Mouse (Mus musculus): Measurements from ENCODE around the gene Gm10770. TPM values are rescaled to one million over a fixed set of nuclear protein-coding genes. Genes with fewer than 3 reads are reported as not detected.

Gm10770 gene
- not detected for polyA plus RNA-seq (2017; shearing (Covaris generic))

DNA sequence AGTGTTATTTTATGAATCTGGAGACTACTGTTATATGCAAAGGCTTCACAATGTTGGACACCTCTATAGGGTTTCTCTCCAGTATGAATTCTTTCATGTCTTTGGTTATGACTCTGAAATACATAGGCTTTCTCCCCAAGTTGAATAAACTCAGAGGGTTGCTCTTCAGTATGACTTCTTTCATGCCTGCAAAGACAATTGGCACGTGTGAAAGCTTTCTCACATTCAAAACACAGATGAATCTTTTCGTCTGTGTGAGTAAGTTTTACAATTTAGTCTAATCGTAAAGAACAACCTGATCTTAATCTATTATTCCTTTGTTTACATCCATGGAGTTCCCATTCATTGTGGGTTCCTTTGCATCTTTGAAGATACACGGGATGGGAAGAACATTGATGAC, at the start of gene Gm10770:
Gene Gm10770 (minus strand): TSS at position 101 of the 400 bp plus-strand sequence.

GRCm38 (mm10) chr2:150217600-150218362, 38.3 kb upstream of the Gm10770 start, which contains the start of gene Zfp937:
TSS of gene Zfp937 (plus strand) at chr2:150218073.

DNA sequence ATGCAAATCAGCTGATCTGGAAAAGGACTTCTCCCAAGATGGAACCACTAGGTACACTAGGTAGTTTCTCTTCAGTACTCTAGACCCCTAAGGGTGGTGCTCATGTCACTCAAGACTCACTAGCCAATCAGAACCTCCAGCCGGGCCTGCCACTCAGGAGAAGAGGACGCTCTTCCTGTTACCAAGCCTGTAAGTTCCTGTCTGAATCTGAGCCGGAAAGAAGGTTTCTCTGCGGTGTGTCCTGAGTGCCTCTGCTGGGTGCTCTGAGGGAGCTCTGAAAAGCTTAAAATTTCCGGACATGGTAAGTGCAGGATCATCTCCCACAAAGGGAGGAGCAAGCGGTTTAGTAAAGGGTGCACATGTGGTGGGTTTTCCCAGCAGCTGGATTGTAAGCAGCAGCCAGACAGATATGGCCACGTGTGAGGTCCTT, 2.1 kb upstream of the Gm10770 start, which contains the start of gene Gm14139:
Gene Gm14139 (plus strand): TSS at position 186 of the 430 bp plus-strand sequence.

GRCm38 (mm10) chr2:150136435-150136897, 43.0 kb downstream of the Gm10770 start, which contains the start of gene Zfp120:
TSS of gene Zfp120 (minus strand) at chr2:150136708.

Other genes starting within 250 kb of the Gm10770 start
- 15.8 TPM for gene Zfp120, start 43.0 kb downstream of the Gm10770 start, polyA plus RNA-seq (2017; shearing (Covaris generic))
- gene Gm14139, start 2.1 kb upstream of the Gm10770 start, polyA plus RNA-seq (2017; shearing (Covaris generic)) = not detected
- 0.68 TPM for gene Zfp937, start 38.4 kb upstream of the Gm10770 start, polyA plus RNA-seq (2017; shearing (Covaris generic))
- 4.4 TPM for gene Gm21994, start 75.9 kb upstream of the Gm10770 start, polyA plus RNA-seq (2017; shearing (Covaris generic))
- gene Gm14124, start 77.8 kb upstream of the Gm10770 start, polyA plus RNA-seq (2017; shearing (Covaris generic)) = not detected
- gene Gm10130, start 144.0 kb upstream of the Gm10770 start, polyA plus RNA-seq (2017; shearing (Covaris generic)) = 1.8 TPM
- 0.68 TPM for gene 3300002I08Rik, start 183.1 kb upstream of the Gm10770 start, polyA plus RNA-seq (2017; shearing (Covaris generic))